Mouse (Mus musculus) CH12.LX (cell line): Measurements from ENCODE around the gene Mybphl.

Source experiments
- BHLHE40 ChIP-seq: IDR thresholded peaks from 2 replicates; pipeline ENCODE4 v1.6.1; 2011; ENCODE audit warnings: mild to moderate bottlenecking, low read depth, low read length, improper control_type of control experiment
- CTCF ChIP-seq, 2 experiments: IDR thresholded peaks in 1 of 2; conservative IDR thresholded peaks in 1 of 2; 2 replicates each; pipeline ENCODE4 v1.5.1; 2011 to 2012; ENCODE audit warnings: low read depth in 2 of 2, low read length in 2 of 2, improper control_type of control experiment in 1 of 2, inconsistent platforms in 1 of 2, mild to moderate bottlenecking in 1 of 2, moderate library complexity in 1 of 2
- ELF1 ChIP-seq: IDR thresholded peaks from 2 replicates; pipeline ENCODE4 v1.6.1; 2014; ENCODE audit warnings: low read depth, mild to moderate bottlenecking, inconsistent platforms, low read length, improper control_type of control experiment
- EP300 ChIP-seq: IDR thresholded peaks from 2 replicates; pipeline ENCODE4 v1.6.1; 2011; ENCODE audit warnings: low read length, improper control_type of control experiment
- HCFC1 ChIP-seq: IDR thresholded peaks from 2 replicates; pipeline ENCODE4 v1.6.1; 2012; ENCODE audit warnings: low read depth, mild to moderate bottlenecking, inconsistent platforms, low read length, improper control_type of control experiment
- MEF2A ChIP-seq: IDR thresholded peaks from 2 replicates; pipeline ENCODE4 v1.6.1; 2014; ENCODE audit warnings: low read depth, mild to moderate bottlenecking, inconsistent platforms, low read length, improper control_type of control experiment, borderline replicate concordance
- MYC ChIP-seq: IDR thresholded peaks from 2 replicates; pipeline ENCODE4 v1.6.1; 2011; ENCODE audit warnings: low read depth, mild to moderate bottlenecking, improper control_type of control experiment, low read length
- NRF1 ChIP-seq: IDR thresholded peaks from 2 replicates; pipeline ENCODE4 v1.6.1; 2014; ENCODE audit warnings: low read depth, mild to moderate bottlenecking, inconsistent platforms, low read length, improper control_type of control experiment, moderate library complexity
- POLR2A ChIP-seq: IDR thresholded peaks from 2 replicates; pipeline ENCODE4 v1.6.1; 2011; ENCODE audit warnings: low read depth, mild to moderate bottlenecking, improper control_type of control experiment, low read length
- SIN3A ChIP-seq: IDR thresholded peaks from 2 replicates; pipeline ENCODE4 v1.6.1; 2012; ENCODE audit warnings: low read length, improper control_type of control experiment, inconsistent platforms
- USF1 ChIP-seq: IDR thresholded peaks from 2 replicates; pipeline ENCODE4 v1.6.1; 2014; ENCODE audit warnings: low read depth, mild to moderate bottlenecking, inconsistent platforms, low read length, improper control_type of control experiment
- ZKSCAN1 ChIP-seq: IDR thresholded peaks from 2 replicates; pipeline ENCODE4 v1.6.1; 2012; ENCODE audit warnings: low read depth, inconsistent platforms, low read length, improper control_type of control experiment, borderline replicate concordance
- ZMIZ1 ChIP-seq: IDR thresholded peaks from 2 replicates; pipeline ENCODE4 v1.6.1; 2012; ENCODE audit warnings: low read depth, mild to moderate bottlenecking, inconsistent platforms, low read length, improper control_type of control experiment

DNA sequence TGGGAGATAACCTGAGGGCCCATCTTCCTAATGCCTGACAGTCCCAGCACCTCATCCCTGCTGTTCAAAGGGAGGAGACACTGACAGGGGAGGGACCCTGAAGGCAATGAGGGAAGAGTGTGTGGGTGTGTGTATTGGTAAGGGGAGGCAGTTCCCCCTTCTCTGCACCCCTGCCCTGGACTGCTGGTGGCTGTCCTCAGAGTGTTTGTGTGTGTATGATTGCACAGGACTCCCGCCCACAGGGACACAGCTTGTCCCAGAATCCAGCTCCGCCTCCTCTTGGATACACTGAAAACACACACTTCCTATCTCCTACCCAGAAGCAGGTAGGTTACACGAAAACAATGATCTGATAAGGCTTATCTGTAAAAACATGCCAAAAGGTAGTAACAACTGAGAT is 9.5 kb upstream of the Mybphl start:
- no peak for TF ChIP-seq ZKSCAN1
- TF ChIP-seq NRF1 = no peak
- TF ChIP-seq CTCF (conservative IDR thresholded peaks at IDR 0.05 in 1 of 2, IDR thresholded peaks at IDR 0.05 in 1 of 2; ENCODE audit: low read depth in 2 of 2, low read length in 2 of 2) = no peak
- no peak for TF ChIP-seq BHLHE40
- no peak for TF ChIP-seq MEF2A
- TF ChIP-seq SIN3A = no peak
- no peak for TF ChIP-seq ELF1
- no peak for TF ChIP-seq MYC
- no peak for TF ChIP-seq HCFC1
- TF ChIP-seq ZMIZ1 = no peak
- TF ChIP-seq USF1 = no peak
- TF ChIP-seq POLR2A = no peak
- no peak for TF ChIP-seq EP300
